ENCODE assay signal across 19 mouse cellular contexts in genomic region chr13:46237723-46238349, GRCm38 (mm10). TPM values are rescaled to one million over a fixed set of nuclear protein-coding genes. Genes with fewer than 3 reads are reported as not detected.
DNase-seq lines count a peak whose midpoint lies in the region; ATAC-seq and TF ChIP-seq lines count a peak whose summit lies in the region.
"Had no signal": no experiment of that assay in that cellular context is flagged by ENCODE, and none has a peak within 500 bp of the region (broad histone marks: within the 10 kb centered on the region; RNA-seq: fewer than 3 reads in every experiment).

No protein-coding gene starts in this region.

- no peak overlapping the region for H3K4me3 ChIP-seq in heart, embryonic 10.5 days
- H3K4me3 ChIP-seq in left cerebral cortex, adult 2 months, result no peak overlapping the region
- H3K4me3 ChIP-seq: embryonic facial prominence, embryonic 12.5 days; heart, embryonic 13.5 days; midbrain, embryonic 12.5 days had no signal

- H3K27ac ChIP-seq in heart, embryonic 10.5 days, result no peak overlapping the region
- no peak overlapping the region for H3K27ac ChIP-seq in left cerebral cortex, adult 2 months
- H3K27ac ChIP-seq: embryonic facial prominence, embryonic 12.5 days; heart, embryonic 13.5 days; midbrain, embryonic 12.5 days had no signal

- H3K27me3 ChIP-seq in heart, embryonic 10.5 days (ENCODE audit: insufficient read depth, poor library complexity, severe bottlenecking), result no peaks in the 10 kb centered on the region
- H3K27me3 ChIP-seq: embryonic facial prominence, embryonic 12.5 days; heart, embryonic 13.5 days; midbrain, embryonic 12.5 days had no signal

- no peaks in the 10 kb centered on the region for H3K9me3 ChIP-seq in heart, embryonic 10.5 days
- H3K9me3 ChIP-seq: embryonic facial prominence, embryonic 12.5 days; heart, embryonic 13.5 days; midbrain, embryonic 12.5 days had no signal

- ATAC-seq in megakaryocyte, adult 5-6 weeks (ENCODE audit: poor library complexity, severe bottlenecking), result no peak
- ATAC-seq: inflammation-experienced regulatory T-cells, adult 6 months had no signal

- H3K4me1 ChIP-seq in heart, embryonic 10.5 days, result no peaks in the 10 kb centered on the region
- H3K4me1 ChIP-seq: embryonic facial prominence, embryonic 12.5 days; heart, embryonic 13.5 days had no signal

- TF ChIP-seq CTCF in left cerebral cortex, adult 2 months (IDR thresholded peaks at IDR 0.05), result no peak

- intact Hi-C loops in left cerebral cortex, postnatal 4 days (cut with DNase I), result no loop called here
- intact Hi-C loops in left cerebral cortex, adult 2 months (cut with DNase I), result no loop called here

- WGBS in heart, embryonic 10.5 days, result 80% methylated on average over 7 of the region's 7 CpGs

- peak; percentile 62 for DNase-seq in heart, adult 11 months
- no peak for DNase-seq in heart, embryonic 10.5 days (ENCODE audit: low spot score)
- DNase-seq in retina, embryonic 14.5 days (ENCODE audit: low spot score), result peak; percentile 34
- no peak for DNase-seq in retina, postnatal 1 day
- DNase-seq in kidney, postnatal 4 days, result peak; percentile 11 to 40
- DNase-seq in left cerebral cortex, postnatal 4 days, result no peak
- no peak for DNase-seq in left cerebral cortex, adult 2 months (ENCODE audit: extremely low spot score in 1 of 2, low spot score in 2 of 2)
- DNase-seq: adrenal gland, postnatal 14 days; gastrocnemius, postnatal 36 days; lung, embryonic 14.5 days; right cerebral cortex, postnatal 14 days; thymus, adult 18-20 months had no signal

- H3K36me3 ChIP-seq in heart, embryonic 10.5 days, result no peaks in the 10 kb centered on the region
- H3K36me3 ChIP-seq: embryonic facial prominence, embryonic 12.5 days; heart, embryonic 13.5 days; midbrain, embryonic 12.5 days had no signal

RNA-seq across cellular contexts. Expression of gene Stmnd1, which starts 35.7 kb away (rescaled TPM):
- 0.25 and 0.44 TPM in 2 replicates for polyA plus RNA-seq in heart, embryonic 10.5 days (2016; fragmentation: Nextera tagmentation; extraction: Ambion mirVana)
- total RNA-seq in left cerebral cortex, postnatal 4 days (2021), result under 1 TPM in 1 of 2 experiments, not detected in 1; 0.26 TPM
- total RNA-seq in left cerebral cortex, adult 2 months (2021), result not detected
- not detected in 2 replicates for total RNA-seq in megakaryocyte, adult 5-6 weeks (2015)
- not detected in 2 replicates for total RNA-seq in megakaryocyte, adult 5-6 weeks (2017)
- total RNA-seq: adrenal gland, postnatal 14 days; hematopoietic stem cell, adult 5-6 weeks had no signal
- polyA plus RNA-seq: frontal cortex, adult 2 months; inflammation-experienced regulatory T-cells, adult 6 months; lung, embryonic 14.5 days; midbrain, embryonic 12.5 days had no signal

Comparison
In these comparisons a context has a peak if more than half of its experiments do, and no peak if none do; other contexts are left out.
1. DNase-seq: peak in heart, adult 11 months (single experiment), retina, embryonic 14.5 days (single experiment) and kidney, postnatal 4 days (2 of 2); none in heart, embryonic 10.5 days (single experiment), retina, postnatal 1 day (single experiment), left cerebral cortex, postnatal 4 days (single experiment) and left cerebral cortex, adult 2 months (0 of 2).